Mouse (Mus musculus) forebrain, embryonic 16.5 days (tissue): ENCODE measurements around the gene Bms1. TPM values are rescaled to one million over a fixed set of nuclear protein-coding genes. Genes with fewer than 3 reads are reported as not detected.

Experiments used
- ATAC-seq: fragments of 200-750 bp; cut with Nextera tagmentation; 2 replicates; pipeline ENCODE4 v1.8.0; 2017; ENCODE audit warnings: mild to moderate bottlenecking, moderate library complexity
- H3K27ac ChIP-seq: fragments of 300-500 bp; sonication (generic); 2 replicates; pipeline ENCODE4 v1.5.1; 2014; ENCODE audit warnings: low read length, control low read depth
- H3K27me3 ChIP-seq: fragments of 300-500 bp; sonication (generic); replicated peaks from 2 replicates; pipeline ENCODE4 v1.6.1; 2014; ENCODE audit warnings: low read length; ENCODE audit not compliant: control insufficient read depth, insufficient read depth
- H3K36me3 ChIP-seq: fragments of 300-500 bp; sonication (generic); 2 replicates; pipeline ENCODE4 v1.6.1; 2014; ENCODE audit not compliant: control insufficient read depth, insufficient read depth
- H3K4me1 ChIP-seq: fragments of 300-500 bp; sonication (generic); replicated peaks from 2 replicates; pipeline ENCODE4 v1.6.1; 2014; ENCODE audit warnings: low read length; ENCODE audit not compliant: control insufficient read depth, insufficient read depth
- H3K4me2 ChIP-seq: fragments of 300-500 bp; sonication (generic); 2 replicates; pipeline ENCODE4 v1.6.1; 2014; ENCODE audit warnings: mild to moderate bottlenecking, low read length, control low read depth
- H3K4me3 ChIP-seq: fragments of 300-500 bp; sonication (generic); replicated peaks from 2 replicates; pipeline ENCODE4 v1.5.1; 2014; ENCODE audit warnings: mild to moderate bottlenecking, low read length, control low read depth
- H3K9ac ChIP-seq: fragments of 300-500 bp; sonication (generic); replicated peaks from 2 replicates; pipeline ENCODE4 v1.6.1; 2014; ENCODE audit warnings: low read depth, low read length, control low read depth
- H3K9me3 ChIP-seq: fragments of 300-500 bp; sonication (generic); 2 replicates; pipeline ENCODE4 v1.6.1; 2016; ENCODE audit warnings: low read length; ENCODE audit not compliant: control insufficient read depth
- WGBS: fragments of 180-500 bp; shearing (Covaris S2); extraction: QIAGEN DNeasy Blood & Tissue Kit; methylation state at CpG from one replicate; pipeline ENCODE4 v1.1.7; 2014; 5-methylcytosine and 5-hydroxymethylcytosine counted together
- polyA plus RNA-seq: library from polyadenylated mRNA; unstranded; fragments of >200 nt; fragmentation: Nextera tagmentation; extraction: Ambion mirVana; gene quantifications from 2 replicates; pipeline ENCODE4 v1.2.1, GENCODE M21; 2015

The Bms1 gene
- polyA plus RNA-seq, 1 experiment from 2014 or later, result 30.6 TPM

DNA sequence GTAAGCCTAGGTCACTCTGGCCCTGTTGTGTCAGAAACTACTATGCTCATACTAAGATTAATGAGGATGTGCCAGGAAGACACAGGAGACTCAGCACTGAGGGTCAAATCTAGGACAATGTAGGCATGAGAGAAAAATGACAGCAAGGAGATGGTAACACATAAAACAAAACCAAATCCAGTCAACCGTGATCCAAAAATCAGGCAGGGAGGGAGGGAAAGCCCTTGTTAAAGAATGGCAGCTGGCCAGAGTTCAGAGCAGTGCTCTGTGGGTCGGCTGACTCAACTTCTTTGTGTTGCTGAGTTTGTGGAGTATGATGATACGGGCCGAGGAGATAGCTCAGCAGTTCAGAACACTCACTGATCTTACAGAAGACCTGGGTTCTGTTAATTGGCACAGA lies 12.9 kb downstream of the Bms1 start:
- Histone ChIP-seq H3K4me2 (no peak overlapping the region), H3K9me3 (no peaks in the 10 kb centered on the region), H3K27ac (no peak overlapping the region), H3K9ac (no peak overlapping the region), H3K36me3 (peaks cover 18% of the 10 kb centered on the region; the same call in 1 of the 2 replicates), H3K4me3 (no peak overlapping the region), H3K27me3 (no peaks in the 10 kb centered on the region), H3K4me1 (no peaks in the 10 kb centered on the region)
- 66% methylated on average over 4 of the region's 4 CpGs for WGBS
- ATAC-seq, result no peak

DNA sequence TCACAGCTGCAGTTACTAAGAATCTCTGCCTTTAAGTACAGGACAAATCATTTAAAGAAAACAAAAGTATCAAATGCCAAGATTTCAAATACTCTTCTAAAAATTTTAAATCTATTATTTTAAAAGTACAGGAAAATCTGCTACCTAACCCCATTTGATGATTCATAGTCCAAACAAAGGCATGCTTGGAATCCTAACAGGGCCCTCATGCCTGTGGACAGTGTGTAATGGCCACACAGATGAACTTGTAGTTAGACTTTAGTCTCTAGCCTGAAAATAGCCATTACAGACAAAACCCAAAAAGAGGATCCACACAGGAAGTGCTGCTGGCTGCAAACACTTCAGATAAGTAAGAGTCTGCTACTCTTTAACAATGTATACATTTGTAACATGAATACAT lies 28.5 kb downstream of the Bms1 start:
- Histone ChIP-seq H3K9me3 (no peaks in the 10 kb centered on the region), H3K27ac (no peak overlapping the region), H3K36me3 (peaks cover 44% of the 10 kb centered on the region), H3K4me1 (no peaks in the 10 kb centered on the region), H3K9ac (no peak overlapping the region), H3K27me3 (no peaks in the 10 kb centered on the region), H3K4me3 (no peak overlapping the region), H3K4me2 (no peak overlapping the region)
- no peak for ATAC-seq

DNA sequence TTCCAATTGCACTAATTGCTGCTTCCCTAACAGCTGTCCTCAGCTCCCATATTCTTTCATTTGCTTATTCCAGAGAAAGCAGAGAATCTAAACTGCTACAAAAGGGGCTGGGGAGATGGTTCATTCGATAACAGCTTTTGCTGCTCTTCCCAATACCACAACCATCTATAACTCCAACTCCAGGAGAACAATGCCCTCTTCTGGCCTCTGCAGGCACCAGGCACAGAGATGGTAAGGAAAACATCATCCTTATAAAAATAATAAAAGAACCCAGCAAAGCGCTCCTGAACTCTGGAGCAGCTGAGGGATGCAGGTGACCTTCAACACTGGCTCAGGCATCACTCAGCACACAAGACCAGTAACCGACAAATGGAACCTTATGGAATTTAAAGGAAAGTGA lies 33.3 kb downstream of the Bms1 start:
- Histone ChIP-seq H3K4me3 (no peak overlapping the region), H3K9ac (no peak overlapping the region), H3K36me3 (peaks cover 32% of the 10 kb centered on the region), H3K27ac (no peak overlapping the region), H3K9me3 (no peaks in the 10 kb centered on the region), H3K27me3 (no peaks in the 10 kb centered on the region), H3K4me2 (no peak overlapping the region), H3K4me1 (no peaks in the 10 kb centered on the region)
- 92% methylated on average over 3 of the region's 3 CpGs for WGBS
- ATAC-seq, result no peak

DNA sequence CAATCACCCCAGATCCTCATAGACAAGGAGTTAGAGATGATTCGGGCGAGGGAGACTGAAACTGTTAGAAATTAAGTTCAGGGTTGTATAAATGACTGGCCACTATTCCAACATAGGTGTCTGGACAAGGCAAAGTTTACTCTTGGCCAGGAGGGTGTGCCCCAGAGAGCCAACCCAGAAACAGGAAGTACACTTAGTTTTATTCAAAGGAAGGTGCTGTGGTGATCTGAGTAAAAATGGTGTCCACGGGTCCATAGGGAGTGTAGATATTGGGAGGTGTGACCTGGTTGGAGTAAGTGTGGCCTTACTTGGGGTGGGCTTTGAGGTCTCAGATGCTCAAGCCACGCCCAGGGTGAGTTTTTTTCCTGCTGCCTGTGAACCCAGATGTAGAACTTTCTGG lies 38.0 kb downstream of the Bms1 start:
- Histone ChIP-seq H3K36me3 (peaks cover 16% of the 10 kb centered on the region), H3K9ac (no peak overlapping the region), H3K4me3 (no peak overlapping the region), H3K27me3 (no peaks in the 10 kb centered on the region; the same call in 1 of the 2 replicates), H3K4me2 (no peak overlapping the region), H3K4me1 (peaks cover 4% of the 10 kb centered on the region; the same call in 1 of the 2 replicates), H3K9me3 (no peaks in the 10 kb centered on the region), H3K27ac (no peak overlapping the region)
- ATAC-seq, result no peak
- WGBS, result 78% methylated on average over 4 of the region's 4 CpGs

DNA sequence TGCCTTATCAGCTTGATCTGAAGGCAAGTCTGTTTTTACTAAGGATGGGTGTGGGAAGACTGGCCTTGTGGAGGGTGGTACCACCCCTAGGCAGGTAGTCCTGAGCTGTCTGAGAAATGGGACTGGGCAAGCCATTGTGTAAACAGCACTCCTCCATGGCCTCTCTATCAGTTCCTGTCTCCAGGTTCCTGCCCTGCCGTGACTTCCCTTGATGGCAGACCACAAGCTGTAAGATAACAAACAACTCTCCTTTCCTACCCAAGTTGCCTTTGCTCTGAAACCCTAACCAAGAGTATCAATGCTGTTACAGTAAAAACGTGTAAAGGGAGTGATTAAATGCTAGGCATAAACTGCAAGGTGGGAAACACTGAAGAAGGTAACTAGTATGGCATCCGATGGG lies 38.6 kb downstream of the Bms1 start:
- 67% methylated on average over 3 of the region's 3 CpGs for WGBS

DNA sequence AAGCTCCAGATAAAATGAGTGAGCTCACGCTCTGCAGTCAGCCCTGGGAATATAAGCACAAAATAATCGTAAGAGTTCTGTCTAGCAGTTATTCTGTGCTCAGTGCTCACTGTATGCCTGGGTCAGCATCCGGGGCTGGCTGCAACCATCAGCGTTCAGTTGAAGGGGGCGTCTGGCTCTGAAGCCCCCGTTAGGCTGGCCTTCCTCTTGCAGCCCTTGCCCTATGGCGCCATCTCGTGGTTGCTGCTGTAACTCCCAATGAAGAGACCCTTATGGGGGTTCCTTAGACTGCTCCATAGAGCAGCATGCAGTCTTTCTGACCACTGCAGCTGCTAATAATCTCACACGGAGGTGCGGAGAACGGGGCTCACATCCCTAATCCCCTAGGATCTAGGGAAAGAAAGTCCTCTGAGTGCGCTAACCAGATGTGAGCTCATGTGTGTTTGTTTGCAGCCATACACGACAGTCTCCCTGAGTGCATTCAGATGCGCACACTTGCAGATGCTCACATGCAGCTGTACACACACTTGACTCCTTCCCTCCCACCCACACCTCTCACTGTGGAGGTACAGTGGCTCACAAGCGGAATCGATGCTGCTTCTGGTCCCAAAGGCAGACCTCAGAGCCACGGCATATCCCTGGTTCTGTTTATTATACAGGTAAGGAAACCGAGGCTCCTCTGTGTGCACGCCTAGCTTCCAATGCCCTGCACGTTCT lies 39.7 kb downstream of the Bms1 start:
- Histone ChIP-seq H3K4me3 (no peak overlapping the region), H3K27ac (no peak overlapping the region), H3K4me1 (peaks cover 4% of the 10 kb centered on the region; the same call in 1 of the 2 replicates), H3K9me3 (no peaks in the 10 kb centered on the region), H3K36me3 (peaks cover 11% of the 10 kb centered on the region), H3K27me3 (no peaks in the 10 kb centered on the region; the same call in 1 of the 2 replicates), H3K9ac (0 out of 2 replicates have a peak overlapping the region, but pooled peaks have one; percentile 35), H3K4me2 (peak overlapping the region; percentile 43)
- 35% methylated on average over 20 of the region's 20 CpGs for WGBS
- ATAC-seq, result peak; percentile 93

More for the DNA sequence above, 38.6 kb downstream of the Bms1 start:
- H3K4me3 ChIP-seq, result no peak overlapping the region
- no peaks in the 10 kb centered on the region; the same call in 1 of the 2 replicates for H3K27me3 ChIP-seq
- no peak overlapping the region for H3K27ac ChIP-seq
- H3K4me2 ChIP-seq, result no peak overlapping the region
- peaks cover 4% of the 10 kb centered on the region; the same call in 1 of the 2 replicates for H3K4me1 ChIP-seq
- H3K9me3 ChIP-seq, result no peaks in the 10 kb centered on the region
- peaks cover 14% of the 10 kb centered on the region for H3K36me3 ChIP-seq
- H3K9ac ChIP-seq, result no peak overlapping the region
- no peak for ATAC-seq

DNA sequence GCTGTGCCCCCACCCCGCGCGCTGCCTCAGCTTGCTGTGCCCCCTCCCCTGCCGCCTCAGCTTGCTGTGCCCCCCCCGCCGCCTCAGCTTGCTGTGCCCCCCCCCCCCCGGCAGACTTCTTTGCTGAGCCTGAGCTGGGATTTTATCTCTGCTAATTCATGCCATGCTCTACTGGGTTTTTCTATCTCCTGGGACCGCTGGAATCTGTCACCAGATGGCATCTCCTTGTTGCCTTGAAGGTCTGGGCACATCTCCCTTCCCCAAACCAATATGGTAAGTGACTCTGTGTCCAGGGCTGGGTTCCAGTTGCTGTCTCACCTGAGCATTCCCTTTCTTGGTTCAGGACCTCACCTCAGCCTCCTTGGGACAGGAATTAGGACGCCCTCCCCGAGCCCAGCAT lies 41.7 kb downstream of the Bms1 start:
- ATAC-seq, result no peak
- Histone ChIP-seq H3K27ac (no peak overlapping the region), H3K4me3 (no peak overlapping the region), H3K4me1 (peaks cover 4% of the 10 kb centered on the region; the same call in 1 of the 2 replicates), H3K36me3 (peaks cover 3% of the 10 kb centered on the region; the same call in 1 of the 2 replicates), H3K27me3 (no peaks in the 10 kb centered on the region; the same call in 1 of the 2 replicates), H3K4me2 (no peak overlapping the region), H3K9me3 (no peaks in the 10 kb centered on the region), H3K9ac (no peak overlapping the region)
- 65% methylated on average over 10 of the region's 10 CpGs for WGBS

DNA sequence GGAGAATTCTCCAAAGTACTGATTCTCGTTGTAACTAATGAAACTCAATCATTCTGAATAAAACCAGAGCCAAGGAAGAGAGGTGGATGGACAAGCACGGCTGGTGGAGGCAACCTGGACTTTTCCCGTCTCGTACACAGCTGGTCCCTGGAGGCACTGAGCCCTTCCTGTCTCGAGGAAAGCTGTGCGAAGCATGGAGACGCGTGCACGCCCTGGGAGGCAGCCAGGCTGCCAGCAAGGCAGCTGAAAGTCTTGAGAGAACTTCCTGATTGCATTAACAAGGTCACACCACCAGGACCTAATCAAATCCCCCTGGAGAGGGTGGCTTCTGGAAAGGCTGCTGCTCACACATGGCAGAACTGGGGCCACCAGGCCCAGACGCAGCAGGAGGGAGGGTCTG lies 43.3 kb downstream of the Bms1 start:
- H3K27me3 ChIP-seq, result no peaks in the 10 kb centered on the region; the same call in 1 of the 2 replicates
- no peak overlapping the region for H3K9ac ChIP-seq
- H3K27ac ChIP-seq, result no peak overlapping the region
- no peaks in the 10 kb centered on the region for H3K36me3 ChIP-seq
- peaks cover 4% of the 10 kb centered on the region; the same call in 1 of the 2 replicates for H3K4me1 ChIP-seq
- no peak overlapping the region for H3K4me3 ChIP-seq
- H3K9me3 ChIP-seq, result no peaks in the 10 kb centered on the region
- 63% methylated on average over 10 of the region's 10 CpGs for WGBS
- no peak for ATAC-seq
- no peak overlapping the region for H3K4me2 ChIP-seq

DNA sequence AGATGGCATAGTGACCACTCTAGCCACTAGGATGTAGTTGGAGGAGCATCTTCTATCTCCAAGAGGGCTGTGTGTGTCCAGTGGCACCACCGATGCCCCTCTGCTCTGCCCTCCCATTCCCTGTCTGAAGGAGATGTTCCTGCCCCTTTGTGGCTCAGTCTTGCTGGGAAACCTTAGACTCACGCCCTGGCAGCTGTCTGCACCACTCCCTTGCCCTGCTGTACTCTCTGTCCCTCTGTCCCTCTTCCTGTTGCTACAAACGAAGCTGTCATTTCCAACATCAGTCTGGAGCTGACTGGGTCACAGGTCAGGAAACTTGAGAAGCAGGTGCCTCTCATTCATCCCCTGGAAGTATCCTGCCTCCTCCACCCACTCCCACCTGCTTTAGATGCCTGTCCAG lies 43.8 kb downstream of the Bms1 start:
- ATAC-seq, result no peak
- Histone ChIP-seq H3K9ac (no peak overlapping the region), H3K4me1 (peaks cover 4% of the 10 kb centered on the region; the same call in 1 of the 2 replicates), H3K4me2 (no peak overlapping the region), H3K27ac (no peak overlapping the region), H3K4me3 (no peak overlapping the region), H3K27me3 (no peaks in the 10 kb centered on the region; the same call in 1 of the 2 replicates), H3K9me3 (no peaks in the 10 kb centered on the region), H3K36me3 (no peaks in the 10 kb centered on the region)
- 47% methylated on average over 3 of the region's 3 CpGs for WGBS
